Mouse (Mus musculus): Measurements from ENCODE around the gene Adam23. TPM values are rescaled to one million over a fixed set of nuclear protein-coding genes. Genes with fewer than 3 reads are reported as not detected.

The Adam23 gene
- 2.6 and 2.9 TPM in 2 replicates for polyA plus RNA-seq (2012; rRNA removed)

DNA sequence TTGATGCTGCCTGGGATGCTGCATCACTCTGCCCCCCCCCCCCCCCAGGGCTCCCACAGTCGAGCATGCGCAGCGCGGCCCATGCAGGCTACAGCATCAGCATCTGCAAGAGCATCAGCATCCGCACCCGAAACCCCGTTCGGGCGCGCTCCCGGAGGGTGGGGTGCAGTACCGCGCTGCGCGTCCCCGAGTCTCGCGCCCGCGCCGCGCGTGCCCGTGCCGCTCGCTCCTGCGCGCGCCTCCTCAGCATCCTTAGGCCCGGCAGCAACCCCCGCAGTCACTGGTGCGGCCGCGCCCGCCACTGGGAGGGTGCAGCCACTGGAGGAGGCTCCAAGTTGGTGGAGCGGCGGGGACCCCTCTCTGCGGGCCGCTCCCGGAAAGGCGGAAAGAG is at the start of gene Adam23:
Gene Adam23 (plus strand): TSS at position 236 of the 391 bp plus-strand sequence.
- WGBS: 2% methylated on average over 40 of the region's 41 CpGs
- TF ChIP-seq CTCF (IDR thresholded peaks at IDR 0.05; ENCODE audit: insufficient read depth, low read length) (no peak), POLR2A (IDR thresholded peaks at IDR 0.05; ENCODE audit: borderline replicate concordance, extremely low read depth, low read depth, low read length) (no peak)
- H3K4me3 ChIP-seq (replicated peaks; ENCODE audit: extremely low read depth, low read depth, low read length): peak within 1 kb of the TSS; percentile 49
- no peak for DNase-seq
- H3K4me1 ChIP-seq (ENCODE audit: control insufficient read depth, insufficient read depth, low read length): 0 out of 2 replicates have a peak, but pooled peaks cover 2% of the 10 kb centered on the region

GRCm38 (mm10) chr1:63401130-63401529 is 44.6 kb upstream of the Adam23 start:
- DNase-seq: no peak
- WGBS: 60% methylated on average over 5 of the region's 5 CpGs
- no peaks in the 10 kb centered on the region for H3K4me1 ChIP-seq (ENCODE audit: control insufficient read depth, insufficient read depth, low read length)
- H3K4me3 ChIP-seq (replicated peaks; ENCODE audit: extremely low read depth, low read depth, low read length): no peak overlapping the region
- no peak for TF ChIP-seq POLR2A (IDR thresholded peaks at IDR 0.05; ENCODE audit: borderline replicate concordance, extremely low read depth, low read depth, low read length)
- no peak for TF ChIP-seq CTCF (IDR thresholded peaks at IDR 0.05; ENCODE audit: insufficient read depth, low read length)

- peak; percentile 3 for DNase-seq
- 53% methylated on average over 4 of the region's 4 CpGs for WGBS
- H3K4me1 ChIP-seq (ENCODE audit: control insufficient read depth, insufficient read depth, low read length): no peaks in the 10 kb centered on the region
- TF ChIP-seq CTCF (IDR thresholded peaks at IDR 0.05; ENCODE audit: insufficient read depth, low read length): peak; percentile 28
- TF ChIP-seq POLR2A (IDR thresholded peaks at IDR 0.05; ENCODE audit: borderline replicate concordance, extremely low read depth, low read depth, low read length): no peak
- no peak overlapping the region for H3K4me3 ChIP-seq (replicated peaks; ENCODE audit: extremely low read depth, low read depth, low read length)
Measured at GRCm38 (mm10) chr1:63403601-63404000, 42.1 kb upstream of the Adam23 start.

DNA sequence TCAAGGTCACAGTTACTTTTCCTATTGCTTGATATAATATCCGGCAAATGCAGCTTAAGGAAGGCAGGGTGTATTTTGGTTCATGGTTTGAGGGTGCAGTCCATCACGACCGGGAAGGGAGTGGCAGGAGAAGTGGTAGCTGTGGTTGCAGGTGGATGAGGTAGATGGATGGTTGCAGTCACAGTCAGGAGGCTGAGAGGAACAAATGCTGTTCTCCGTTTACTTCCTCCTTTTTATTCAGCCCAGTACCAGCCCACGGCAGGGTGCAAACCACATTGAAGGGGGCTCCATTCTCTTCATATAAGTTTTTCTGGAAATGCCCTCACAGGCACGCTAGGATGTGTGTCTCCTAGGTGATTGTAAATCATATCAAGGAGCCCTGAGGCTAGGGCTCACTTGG is 37.3 kb upstream of the Adam23 start:
- WGBS: 69% methylated on average over 6 of the region's 6 CpGs
- no peak for DNase-seq
- no peak for TF ChIP-seq CTCF (IDR thresholded peaks at IDR 0.05; ENCODE audit: insufficient read depth, low read length)
- no peak for TF ChIP-seq POLR2A (IDR thresholded peaks at IDR 0.05; ENCODE audit: borderline replicate concordance, extremely low read depth, low read depth, low read length)
- Histone ChIP-seq H3K4me3 (replicated peaks; ENCODE audit: extremely low read depth, low read depth, low read length) (no peak overlapping the region), H3K4me1 (ENCODE audit: control insufficient read depth, insufficient read depth, low read length) (no peaks in the 10 kb centered on the region)

GRCm38 (mm10) chr1:63418491-63418890 is 27.2 kb upstream of the Adam23 start:
- TF ChIP-seq POLR2A (IDR thresholded peaks at IDR 0.05; ENCODE audit: borderline replicate concordance, extremely low read depth, low read depth, low read length) (no peak), CTCF (IDR thresholded peaks at IDR 0.05; ENCODE audit: insufficient read depth, low read length) (no peak)
- Histone ChIP-seq H3K4me3 (replicated peaks; ENCODE audit: extremely low read depth, low read depth, low read length) (no peak overlapping the region), H3K4me1 (ENCODE audit: control insufficient read depth, insufficient read depth, low read length) (no peaks in the 10 kb centered on the region)
- WGBS: 54% methylated on average over 8 of the region's 8 CpGs
- no peak for DNase-seq

DNA sequence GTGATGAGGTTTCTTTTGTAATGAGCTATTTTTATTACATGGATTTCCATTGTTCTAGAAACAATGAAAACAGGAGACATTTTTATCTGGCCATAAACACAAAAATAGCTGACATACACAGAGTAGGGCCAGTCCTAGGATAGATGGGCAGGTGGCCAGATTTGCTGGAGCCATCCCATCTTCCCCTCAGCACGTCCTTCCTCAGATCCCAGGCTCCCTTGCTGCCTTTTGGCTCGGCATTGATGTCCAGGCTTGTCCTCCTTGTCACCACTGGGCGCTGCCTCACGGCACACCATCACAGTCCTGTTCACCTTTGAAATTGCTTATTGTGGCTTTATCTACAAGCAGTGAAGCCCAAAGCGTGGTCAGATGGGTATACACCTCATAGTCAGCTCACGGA is 15.0 kb upstream of the Adam23 start:
- WGBS: 45% methylated on average over 6 of the region's 6 CpGs
- H3K4me3 ChIP-seq (replicated peaks; ENCODE audit: extremely low read depth, low read depth, low read length): no peak overlapping the region
- H3K4me1 ChIP-seq (ENCODE audit: control insufficient read depth, insufficient read depth, low read length): no peaks in the 10 kb centered on the region; the same call in 1 of the 2 replicates
- peak; percentile 36; the same call in 1 of the 2 replicates for TF ChIP-seq POLR2A (IDR thresholded peaks at IDR 0.05; ENCODE audit: borderline replicate concordance, extremely low read depth, low read depth, low read length)
- TF ChIP-seq CTCF (IDR thresholded peaks at IDR 0.05; ENCODE audit: insufficient read depth, low read length): no peak
- no peak for DNase-seq

DNA sequence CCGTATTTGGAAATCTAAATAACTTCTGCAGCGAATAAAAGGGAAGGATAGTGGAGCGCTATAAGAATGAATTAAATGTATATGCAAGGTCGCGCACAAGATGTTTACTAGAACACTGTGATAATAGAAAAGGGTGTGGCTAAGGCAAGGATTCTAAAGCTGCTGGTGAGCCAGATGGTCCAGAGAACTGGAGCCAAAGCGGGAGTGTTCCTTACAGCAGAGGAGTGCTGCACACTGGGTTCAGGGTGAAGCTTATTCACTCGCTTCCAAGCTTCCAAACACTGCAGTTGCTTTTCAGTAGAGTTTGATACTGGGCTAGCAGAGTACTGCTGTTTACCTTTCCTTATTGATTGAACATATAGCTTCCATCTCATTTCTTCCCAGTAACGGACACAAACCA is 14.5 kb upstream of the Adam23 start:
- WGBS: 61% methylated on average over 8 of the region's 8 CpGs
- TF ChIP-seq CTCF (IDR thresholded peaks at IDR 0.05; ENCODE audit: insufficient read depth, low read length) (no peak), POLR2A (IDR thresholded peaks at IDR 0.05; ENCODE audit: borderline replicate concordance, extremely low read depth, low read depth, low read length) (no peak)
- Histone ChIP-seq H3K4me3 (replicated peaks; ENCODE audit: extremely low read depth, low read depth, low read length) (no peak overlapping the region), H3K4me1 (ENCODE audit: control insufficient read depth, insufficient read depth, low read length) (no peaks in the 10 kb centered on the region; the same call in 1 of the 2 replicates)
- no peak for DNase-seq

- 53% methylated on average over 3 of the region's 3 CpGs for WGBS
- no peak for DNase-seq
- Histone ChIP-seq H3K4me3 (replicated peaks; ENCODE audit: extremely low read depth, low read depth, low read length) (no peak overlapping the region), H3K4me1 (ENCODE audit: control insufficient read depth, insufficient read depth, low read length) (no peaks in the 10 kb centered on the region; the same call in 1 of the 2 replicates)
- TF ChIP-seq POLR2A (IDR thresholded peaks at IDR 0.05; ENCODE audit: borderline replicate concordance, extremely low read depth, low read depth, low read length) (no peak), CTCF (IDR thresholded peaks at IDR 0.05; ENCODE audit: insufficient read depth, low read length) (no peak)
Measured at GRCm38 (mm10) chr1:63431842-63432241, 13.8 kb upstream of the Adam23 start.

GRCm38 (mm10) chr1:63434052-63434451 is 11.6 kb upstream of the Adam23 start:
- TF ChIP-seq POLR2A (IDR thresholded peaks at IDR 0.05; ENCODE audit: borderline replicate concordance, extremely low read depth, low read depth, low read length): no peak
- no peak for TF ChIP-seq CTCF (IDR thresholded peaks at IDR 0.05; ENCODE audit: insufficient read depth, low read length)
- DNase-seq: no peak
- Histone ChIP-seq H3K4me3 (replicated peaks; ENCODE audit: extremely low read depth, low read depth, low read length) (no peak overlapping the region), H3K4me1 (ENCODE audit: control insufficient read depth, insufficient read depth, low read length) (no peaks in the 10 kb centered on the region; the same call in 1 of the 2 replicates)
- 44% methylated on average over 7 of the region's 7 CpGs for WGBS

DNA sequence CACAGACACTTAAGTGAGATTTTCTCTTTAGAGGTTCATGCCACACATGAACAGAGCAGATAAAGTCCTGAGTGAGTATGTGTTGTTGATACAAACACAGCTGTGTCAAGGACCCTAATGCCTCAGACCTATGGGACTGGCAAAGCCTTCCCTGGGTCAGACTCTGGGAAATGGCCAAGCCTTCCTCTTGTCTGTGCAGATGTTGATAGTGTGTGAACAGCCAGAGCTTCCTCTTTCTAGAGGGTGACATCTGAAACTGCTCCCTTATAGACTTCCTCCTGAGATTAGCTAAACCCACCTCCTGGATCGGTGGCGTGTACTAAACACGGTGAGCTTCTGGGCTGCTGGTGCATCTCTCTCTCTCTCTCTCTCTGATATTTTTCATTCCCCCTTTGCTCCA is 8.2 kb upstream of the Adam23 start:
- Histone ChIP-seq H3K4me1 (ENCODE audit: control insufficient read depth, insufficient read depth, low read length) (no peaks in the 10 kb centered on the region; the same call in 1 of the 2 replicates), H3K4me3 (replicated peaks; ENCODE audit: extremely low read depth, low read depth, low read length) (no peak overlapping the region)
- no peak for DNase-seq
- WGBS: 19% methylated on average over 3 of the region's 3 CpGs
- TF ChIP-seq POLR2A (IDR thresholded peaks at IDR 0.05; ENCODE audit: borderline replicate concordance, extremely low read depth, low read depth, low read length) (no peak), CTCF (IDR thresholded peaks at IDR 0.05; ENCODE audit: insufficient read depth, low read length) (no peak)
